Mouse (Mus musculus): ENCODE measurements around the gene Nectin4. TPM values are rescaled to one million over a fixed set of nuclear protein-coding genes. Genes with fewer than 3 reads are reported as not detected.

Gene Nectin4
- polyA plus RNA-seq, 1 experiment from 2014 or later: 1.7 TPM

DNA sequence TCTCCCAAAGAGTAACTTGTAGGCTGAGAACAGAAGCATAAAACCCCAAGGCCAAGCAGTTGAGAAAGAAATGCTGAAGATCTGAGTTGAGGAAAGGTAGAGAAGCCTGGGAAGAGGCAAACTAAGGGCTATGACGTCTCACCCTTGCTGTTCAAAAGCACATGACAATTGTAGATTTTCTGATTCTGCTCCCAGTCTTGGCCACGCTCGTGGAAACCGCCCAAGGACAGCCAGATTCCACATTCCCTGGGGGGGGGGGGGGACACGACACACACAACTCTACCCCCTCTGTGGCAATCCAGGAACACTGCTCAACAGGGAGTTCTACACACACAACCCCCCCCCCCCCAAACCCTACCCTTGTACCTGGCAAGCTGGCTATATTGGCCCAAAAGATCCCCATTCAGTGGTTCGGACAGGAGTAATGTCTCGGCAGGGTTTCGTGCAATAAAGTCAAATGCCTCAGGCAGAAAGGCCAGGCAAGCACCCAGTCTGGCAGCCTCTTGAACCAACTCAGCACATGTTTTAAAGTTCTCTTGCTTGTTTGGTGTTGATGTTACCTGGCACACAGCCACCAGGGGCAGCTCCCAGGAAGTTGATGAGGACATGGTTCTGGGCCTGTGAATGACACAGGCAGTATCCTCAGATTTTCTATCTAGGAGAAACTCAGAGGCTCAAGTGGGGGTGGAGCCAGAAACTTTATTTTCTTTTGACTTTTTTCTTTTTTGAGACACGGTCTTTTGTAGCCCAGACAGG lies 25.8 kb upstream of the Nectin4 start:
- H3K4me1 ChIP-seq (replicated peaks): peaks cover 36% of the 10 kb centered on the region
- no peak overlapping the region for H3K27ac ChIP-seq
- H3K36me3 ChIP-seq: peaks cover 56% of the 10 kb centered on the region
- WGBS: 87% methylated on average over 9 of the region's 9 CpGs
- H3K27me3 ChIP-seq (ENCODE audit: insufficient read depth, poor library complexity, severe bottlenecking): no peaks in the 10 kb centered on the region
- DNase-seq (ENCODE audit: low spot score): no peak
- H3K4me3 ChIP-seq: peak overlapping the region; percentile 96; the same call in 1 of the 2 replicates
- peaks cover 6% of the 10 kb centered on the region for H3K9me3 ChIP-seq

DNA sequence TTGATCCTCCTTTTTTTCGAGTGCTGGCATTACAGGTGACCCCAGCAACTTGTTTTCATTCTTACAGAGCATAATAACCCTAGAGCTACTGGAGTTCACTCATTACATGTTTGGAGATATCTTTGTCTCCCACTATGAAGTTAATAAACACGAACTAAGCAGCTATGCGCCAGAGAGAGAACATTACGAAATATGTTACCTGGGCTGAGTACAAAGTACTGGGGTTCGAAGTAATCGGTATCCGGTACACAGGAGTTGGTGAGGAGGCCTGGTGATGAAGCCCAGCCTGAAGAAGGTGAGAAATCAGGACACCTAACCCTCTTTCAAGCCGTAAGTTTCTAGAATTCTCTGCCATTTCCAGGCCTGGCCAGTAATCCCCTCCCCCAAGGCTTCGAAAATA lies 25.2 kb upstream of the Nectin4 start:
- H3K36me3 ChIP-seq: peaks cover 52% of the 10 kb centered on the region
- H3K27me3 ChIP-seq (ENCODE audit: insufficient read depth, poor library complexity, severe bottlenecking): no peaks in the 10 kb centered on the region
- peaks cover 36% of the 10 kb centered on the region for H3K4me1 ChIP-seq (replicated peaks)
- H3K4me3 ChIP-seq: peak overlapping the region; percentile 96
- no peak for DNase-seq (ENCODE audit: low spot score)
- H3K9me3 ChIP-seq: peaks cover 6% of the 10 kb centered on the region
- WGBS: 77% methylated on average over 9 of the region's 9 CpGs
- H3K27ac ChIP-seq: peak overlapping the region; percentile 91; the same call in 1 of the 2 replicates

GRCm38 (mm10) chr1:171345225-171346094 lies 24.4 kb upstream of the Nectin4 start, which contains the start of the genes Nit1 and Pfdn2:
Gene Nit1, minus strand, starts transcription at chr1:171345646.
Gene Pfdn2, plus strand, starts transcription at chr1:171345670.
- H3K4me3 ChIP-seq: peak within 1 kb of the TSS; percentile 96
- peaks cover 44% of the 10 kb centered on the region for H3K36me3 ChIP-seq
- peak; percentile 94 for DNase-seq (ENCODE audit: low spot score)
- peaks cover 6% of the 10 kb centered on the region for H3K9me3 ChIP-seq
- H3K27ac ChIP-seq: peak within 1 kb of the TSS; percentile 91
- 2% methylated on average over 53 of the region's 53 CpGs for WGBS
- H3K4me1 ChIP-seq (replicated peaks): peaks cover 36% of the 10 kb centered on the region
- H3K27me3 ChIP-seq (ENCODE audit: insufficient read depth, poor library complexity, severe bottlenecking): no peaks in the 10 kb centered on the region

DNA sequence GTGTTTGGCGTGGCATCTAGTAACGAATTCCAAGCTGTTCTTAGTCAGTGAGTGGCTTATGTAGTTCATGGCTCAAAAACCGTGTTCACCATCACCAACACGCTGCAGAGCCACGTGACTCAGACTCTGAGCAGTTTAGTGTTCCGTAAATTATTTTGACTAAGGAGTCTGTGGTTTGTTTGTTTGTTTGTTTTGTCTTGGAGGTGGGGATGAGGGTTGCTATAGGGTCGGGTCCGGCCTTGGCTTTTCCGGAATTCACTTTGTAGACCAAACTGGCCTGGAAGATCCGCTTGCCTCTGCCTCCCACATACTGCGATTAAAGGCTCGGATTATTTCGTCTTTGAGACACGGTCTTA lies 23.8 kb upstream of the Nectin4 start:
- DNase-seq (ENCODE audit: low spot score): no peak
- 1% methylated on average over 14 of the region's 14 CpGs for WGBS
- Histone ChIP-seq H3K27me3 (ENCODE audit: insufficient read depth, poor library complexity, severe bottlenecking) (no peaks in the 10 kb centered on the region), H3K27ac (peak overlapping the region; percentile 91), H3K4me1 (replicated peaks) (peaks cover 39% of the 10 kb centered on the region), H3K4me3 (peak overlapping the region; percentile 96), H3K9me3 (peaks cover 6% of the 10 kb centered on the region), H3K36me3 (peaks cover 38% of the 10 kb centered on the region)

GRCm38 (mm10) chr1:171348665-171349064 lies 21.2 kb upstream of the Nectin4 start:
- no peaks in the 10 kb centered on the region for H3K27me3 ChIP-seq (ENCODE audit: insufficient read depth, poor library complexity, severe bottlenecking)
- no peak overlapping the region for H3K27ac ChIP-seq
- H3K4me1 ChIP-seq (replicated peaks): peaks cover 38% of the 10 kb centered on the region
- H3K36me3 ChIP-seq: peaks cover 12% of the 10 kb centered on the region
- WGBS: 91% methylated on average over 3 of the region's 3 CpGs
- no peak for DNase-seq (ENCODE audit: low spot score)
- no peak overlapping the region for H3K4me3 ChIP-seq
- H3K9me3 ChIP-seq: peaks cover 6% of the 10 kb centered on the region

DNA sequence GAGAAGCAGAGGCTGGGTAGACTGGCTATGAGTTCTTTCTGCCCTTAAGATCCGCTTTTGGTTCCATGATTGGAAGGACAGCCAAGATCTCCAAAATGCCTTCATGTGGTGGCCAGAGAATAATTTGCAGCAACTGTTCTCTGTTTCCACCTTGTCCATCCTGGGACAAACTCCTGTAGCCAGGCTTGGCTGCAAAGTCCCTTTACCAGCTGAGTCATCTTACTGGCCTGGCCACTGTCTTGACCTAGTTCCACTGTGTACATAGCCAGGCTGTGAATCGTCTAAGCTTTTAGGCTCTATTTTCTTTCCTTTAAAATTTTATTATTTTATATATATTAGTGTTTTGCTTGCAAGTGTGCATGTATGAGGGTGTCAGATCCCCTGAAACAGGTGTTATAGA lies 20.7 kb upstream of the Nectin4 start:
- peaks cover 33% of the 10 kb centered on the region for H3K4me1 ChIP-seq (replicated peaks)
- peaks cover 6% of the 10 kb centered on the region for H3K9me3 ChIP-seq
- WGBS: 95% methylated on average over 2 of the region's 2 CpGs
- no peak overlapping the region for H3K4me3 ChIP-seq
- H3K27me3 ChIP-seq (ENCODE audit: insufficient read depth, poor library complexity, severe bottlenecking): no peaks in the 10 kb centered on the region
- peaks cover 9% of the 10 kb centered on the region for H3K36me3 ChIP-seq
- DNase-seq (ENCODE audit: low spot score): no peak
- H3K27ac ChIP-seq: no peak overlapping the region

- DNase-seq (ENCODE audit: low spot score): no peak
Observed at GRCm38 (mm10) chr1:171355812-171356340, 14.0 kb upstream of the Nectin4 start.

DNA sequence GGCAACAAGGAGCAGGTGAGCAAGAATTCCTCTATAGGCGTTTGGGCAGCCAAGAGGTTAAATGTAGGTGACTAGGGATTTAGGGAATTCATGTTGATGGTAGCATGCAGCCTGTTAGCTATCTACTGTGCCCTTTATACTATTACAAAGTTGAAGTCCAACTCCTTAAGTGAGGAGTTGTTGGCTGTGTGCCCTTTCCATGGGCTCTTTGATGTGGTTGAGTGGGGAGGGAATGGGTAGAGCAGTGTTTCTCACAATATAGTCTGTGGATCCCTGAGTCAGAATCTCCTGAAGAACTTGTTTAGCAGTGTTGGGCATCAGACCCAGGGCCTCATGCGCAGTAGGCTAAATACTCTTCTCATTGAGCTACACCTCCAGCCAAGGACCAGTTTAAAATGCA lies 13.1 kb upstream of the Nectin4 start:
- H3K4me3 ChIP-seq: no peak overlapping the region
- H3K4me1 ChIP-seq (replicated peaks): peaks cover 18% of the 10 kb centered on the region
- 86% methylated on average over 2 of the region's 2 CpGs for WGBS

More at GRCm38 (mm10) chr1:171355812-171356340, 14.0 kb upstream of the Nectin4 start:
- peaks cover 7% of the 10 kb centered on the region for H3K9me3 ChIP-seq
- no peaks in the 10 kb centered on the region for H3K27me3 ChIP-seq (ENCODE audit: insufficient read depth, poor library complexity, severe bottlenecking)
- H3K4me3 ChIP-seq: no peak overlapping the region
- no peak overlapping the region for H3K27ac ChIP-seq
- H3K36me3 ChIP-seq: peaks cover 42% of the 10 kb centered on the region
- peaks cover 12% of the 10 kb centered on the region for H3K4me1 ChIP-seq (replicated peaks)
- WGBS: 79% methylated on average over 5 of the region's 5 CpGs

DNA sequence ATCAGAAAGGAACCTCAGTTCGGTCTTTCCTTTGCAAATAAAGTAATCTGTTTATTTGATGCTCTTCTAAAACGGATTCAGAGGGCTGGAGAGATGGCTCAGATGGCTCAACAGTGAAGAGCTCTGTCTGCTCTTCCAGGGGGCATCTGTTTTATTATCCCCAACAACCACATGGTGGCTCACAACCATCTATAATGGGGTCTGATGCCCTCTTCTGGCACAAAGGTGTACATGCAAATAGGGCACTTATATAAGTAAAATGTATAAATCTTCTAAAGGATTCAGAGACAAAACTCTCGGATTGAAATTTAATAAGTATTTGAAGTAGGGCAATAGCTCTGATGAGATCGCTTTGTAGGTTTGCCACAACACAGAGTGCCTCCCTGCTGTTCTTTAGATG lies 11.5 kb upstream of the Nectin4 start:
- no peaks in the 10 kb centered on the region for H3K27me3 ChIP-seq (ENCODE audit: insufficient read depth, poor library complexity, severe bottlenecking)
- 81% methylated on average over 4 of the region's 4 CpGs for WGBS
- no peak overlapping the region for H3K4me3 ChIP-seq
- peaks cover 18% of the 10 kb centered on the region for H3K4me1 ChIP-seq (replicated peaks)
- H3K9me3 ChIP-seq: peaks cover 7% of the 10 kb centered on the region
- no peak overlapping the region for H3K27ac ChIP-seq
- peaks cover 42% of the 10 kb centered on the region for H3K36me3 ChIP-seq
- no peak for DNase-seq (ENCODE audit: low spot score)

More for the DNA sequence above, 13.1 kb upstream of the Nectin4 start:
- DNase-seq (ENCODE audit: low spot score): no peak
- Histone ChIP-seq H3K27me3 (ENCODE audit: insufficient read depth, poor library complexity, severe bottlenecking) (no peaks in the 10 kb centered on the region), H3K36me3 (peaks cover 42% of the 10 kb centered on the region), H3K9me3 (peaks cover 7% of the 10 kb centered on the region), H3K27ac (no peak overlapping the region)

DNA sequence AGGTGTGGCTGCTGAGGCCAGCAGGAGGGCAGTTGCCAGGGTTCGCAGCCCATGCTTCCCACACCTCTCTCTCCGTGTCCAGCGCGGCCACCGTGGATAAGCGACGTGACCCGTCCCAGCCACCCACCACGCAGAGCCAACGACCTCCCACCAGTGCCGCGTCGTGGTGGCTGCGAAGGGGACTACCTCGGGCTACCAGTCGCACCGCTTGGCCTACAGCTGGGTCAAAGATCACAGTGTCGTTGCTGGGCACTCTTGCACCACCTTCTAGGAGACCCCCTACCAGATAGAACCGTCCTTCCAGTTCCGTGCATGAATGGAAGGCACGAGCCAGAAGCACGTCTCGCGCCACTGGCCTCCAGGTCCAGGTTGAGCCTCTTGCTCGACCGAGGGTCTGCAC lies 9.6 kb upstream of the Nectin4 start:
- no peak for DNase-seq (ENCODE audit: low spot score)
- Histone ChIP-seq H3K4me1 (replicated peaks) (peaks cover 18% of the 10 kb centered on the region), H3K27me3 (ENCODE audit: insufficient read depth, poor library complexity, severe bottlenecking) (no peaks in the 10 kb centered on the region), H3K27ac (peak overlapping the region; percentile 86), H3K9me3 (peaks cover 7% of the 10 kb centered on the region), H3K36me3 (peaks cover 38% of the 10 kb centered on the region), H3K4me3 (peak overlapping the region; percentile 62)
- WGBS: 4% methylated on average over 26 of the region's 26 CpGs

GRCm38 (mm10) chr1:171360656-171361055 lies 9.2 kb upstream of the Nectin4 start, which contains the start of gene Klhdc9:
Gene Klhdc9, minus strand, starts transcription at chr1:171360798.
- Histone ChIP-seq H3K4me3 (peak within 1 kb of the TSS; percentile 62), H3K36me3 (peaks cover 38% of the 10 kb centered on the region), H3K4me1 (replicated peaks) (peaks cover 18% of the 10 kb centered on the region), H3K27me3 (ENCODE audit: insufficient read depth, poor library complexity, severe bottlenecking) (no peaks in the 10 kb centered on the region), H3K27ac (peak within 1 kb of the TSS; percentile 86), H3K9me3 (peaks cover 7% of the 10 kb centered on the region)
- DNase-seq (ENCODE audit: low spot score): peak; percentile 95
- under 1% methylated on average over 21 of the region's 21 CpGs for WGBS

DNA sequence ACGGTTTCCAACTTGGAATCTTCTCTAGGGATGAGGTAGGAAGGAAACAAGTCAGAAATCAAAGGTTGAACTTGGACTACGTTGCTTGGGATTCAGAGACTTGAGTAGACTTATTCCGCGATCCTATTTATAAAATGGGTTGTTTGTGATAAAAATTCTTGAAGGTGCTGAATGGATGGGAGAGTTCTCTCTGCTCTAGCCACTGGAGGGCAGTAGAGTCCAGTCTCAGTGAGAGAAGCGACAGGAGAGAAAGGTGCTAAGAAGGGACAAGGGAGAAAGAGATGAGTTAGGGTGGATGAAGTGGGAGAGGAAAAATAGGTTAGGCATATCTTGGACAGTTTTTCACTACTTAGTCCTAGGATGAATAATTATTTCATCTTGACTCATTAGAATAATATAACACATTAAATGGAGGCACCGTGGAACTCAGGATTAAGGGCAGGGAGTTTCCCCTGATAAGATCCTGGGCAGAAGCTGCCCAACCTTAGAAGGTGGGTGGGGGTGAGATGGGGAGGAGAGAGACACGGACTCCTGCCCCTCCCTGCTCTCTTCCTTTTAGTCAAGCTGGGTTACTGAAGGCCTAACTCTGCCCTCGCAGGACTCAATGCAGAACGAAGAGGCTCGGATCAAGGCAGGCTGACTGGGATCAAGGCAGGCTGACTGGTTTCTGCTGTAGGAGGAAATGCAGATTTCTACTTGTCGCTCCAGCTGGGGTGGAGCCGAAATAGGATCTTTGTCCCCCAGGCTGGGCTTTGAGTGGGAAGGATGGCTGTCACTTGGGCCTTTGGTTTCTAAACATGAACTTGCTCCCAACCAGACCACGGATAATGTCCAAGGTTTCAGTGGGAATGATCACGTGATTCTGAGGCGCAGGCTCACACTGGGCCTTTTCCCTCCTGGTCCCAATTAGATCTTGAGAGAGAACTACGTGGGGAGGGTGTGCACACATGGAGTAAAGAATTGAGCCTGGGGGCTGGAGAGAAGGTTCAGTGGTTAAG lies 8.5 kb upstream of the Nectin4 start:
- peaks cover 18% of the 10 kb centered on the region for H3K4me1 ChIP-seq (replicated peaks)
- peaks cover 7% of the 10 kb centered on the region for H3K9me3 ChIP-seq
- peak; percentile 64 for DNase-seq (ENCODE audit: low spot score)
- no peaks in the 10 kb centered on the region for H3K27me3 ChIP-seq (ENCODE audit: insufficient read depth, poor library complexity, severe bottlenecking)
- peaks cover 32% of the 10 kb centered on the region for H3K36me3 ChIP-seq
- peak overlapping the region; percentile 86 for H3K27ac ChIP-seq
- WGBS: 33% methylated on average over 16 of the region's 16 CpGs
- peak overlapping the region; percentile 62 for H3K4me3 ChIP-seq
